Mouse (Mus musculus): ENCODE data around the gene Lrrc59.

DNA sequence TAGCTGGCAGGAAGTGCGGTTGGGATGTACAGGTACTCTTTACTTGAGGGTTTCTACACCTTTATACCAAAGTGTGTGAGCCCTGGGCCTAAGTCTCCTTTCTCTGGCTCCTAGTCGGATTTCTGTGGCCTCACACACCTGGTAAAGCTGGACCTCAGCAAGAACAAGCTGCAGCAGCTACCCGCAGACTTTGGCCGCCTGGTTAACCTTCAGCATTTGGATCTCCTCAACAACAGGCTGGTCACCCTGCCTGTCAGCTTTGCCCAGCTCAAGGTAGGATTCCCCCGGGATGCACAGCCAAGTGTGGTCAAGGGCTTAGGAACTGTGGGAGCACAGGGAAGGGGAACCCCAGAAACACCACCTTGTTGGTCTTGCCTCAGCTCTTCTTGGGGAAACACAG, 4.9 kb downstream of the Lrrc59 start:
- TF ChIP-seq CTCF (IDR thresholded peaks at IDR 0.05; ENCODE audit: low read depth, low read length): no peak
- no peak for TF ChIP-seq POLR2A (IDR thresholded peaks at IDR 0.05; ENCODE audit: insufficient read depth, low read length)
- no peak for TF ChIP-seq EP300 (IDR thresholded peaks at IDR 0.05; ENCODE audit: insufficient read depth, low read depth, low read length)

All from ES-Bruce4 (cell line).